8 mouse cellular contexts compared by ENCODE assay signal in the genomic region with DNA sequence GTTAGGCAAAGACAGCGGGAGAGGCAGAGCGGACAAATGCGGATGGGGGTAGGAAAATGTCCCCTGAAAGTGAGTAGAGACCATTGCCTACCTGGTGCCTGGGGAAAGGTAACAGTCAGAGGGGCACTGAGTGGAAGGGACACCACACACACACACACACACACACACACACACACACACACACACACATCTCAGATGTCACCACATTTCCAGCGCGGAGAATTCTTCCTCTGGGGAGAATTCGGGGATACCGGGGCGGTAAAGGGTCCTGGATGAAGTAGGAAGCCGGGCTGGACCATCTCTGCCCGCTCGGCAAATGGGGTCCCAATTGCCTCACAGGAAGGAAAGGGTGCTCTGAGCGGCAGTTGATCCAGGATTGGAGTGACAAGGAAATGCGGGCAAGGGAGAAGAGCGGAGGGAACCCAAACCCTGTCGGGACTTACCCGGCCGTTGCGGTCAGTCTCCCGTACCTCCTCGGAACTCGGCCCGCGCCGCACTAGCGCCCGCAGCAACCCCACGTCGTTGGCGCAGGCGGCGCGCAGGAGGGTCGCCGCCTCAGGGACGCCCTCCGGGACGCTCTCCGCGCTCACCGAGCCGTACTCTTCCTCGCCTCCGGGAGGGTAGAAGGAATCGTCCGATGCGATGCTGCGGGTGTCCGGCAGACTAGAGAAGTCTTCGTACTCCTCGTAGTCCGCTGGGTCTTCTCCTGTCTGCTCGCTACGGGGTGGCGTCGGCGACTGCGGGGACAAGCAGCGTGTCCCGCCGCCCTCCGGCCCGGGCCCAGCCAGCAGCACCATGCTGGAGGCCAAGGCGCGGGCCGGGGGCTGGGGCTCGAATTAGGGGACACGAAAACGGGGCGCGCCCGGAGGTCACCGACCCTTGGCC. TPM values are rescaled to one million over a fixed set of nuclear protein-coding genes. Genes with fewer than 3 reads are reported as not detected.
A peak's percentile ranks its signal among the peaks of the same experiment; 100 is the strongest.
DNase-seq lines count a peak whose midpoint lies in the region; ATAC-seq and TF ChIP-seq lines count a peak whose summit lies in the region.

No protein-coding gene starts in this region.

- H3K4me2 ChIP-seq in hindbrain, embryonic 11.5 days (replicated peaks; ENCODE audit: low read depth, low read length), result peak overlapping the region; percentile 95
- H3K4me2 ChIP-seq in lung, embryonic 15.5 days, result peak overlapping the region; percentile 99

- no peaks in the 10 kb centered on the region for H3K36me3 ChIP-seq in embryonic facial prominence, embryonic 10.5 days (replicated peaks)
- no peaks in the 10 kb centered on the region for H3K36me3 ChIP-seq in hindbrain, embryonic 11.5 days (ENCODE audit: control insufficient read depth, insufficient read depth, low read length)
- H3K36me3 ChIP-seq in lung, embryonic 15.5 days, result no peaks in the 10 kb centered on the region
- no peaks in the 10 kb centered on the region for H3K36me3 ChIP-seq in splenic B cell, adult 2 months (ENCODE audit: control insufficient read depth, insufficient read depth, low read length, poor library complexity, severe bottlenecking)

- ATAC-seq in hindbrain, embryonic 11.5 days (ENCODE audit: low FRiP score), result peak; percentile 70; the same call in 1 of the 2 replicates
- ATAC-seq in lung, embryonic 15.5 days (ENCODE audit: borderline replicate concordance, extremely low read depth, low FRiP score, low TSS enrichment), result peak; percentile 36; the same call in 1 of the 2 replicates

- peak overlapping the region; percentile 91 for H3K4me3 ChIP-seq in lung, adult 2 months (replicated peaks; ENCODE audit: extremely low read depth, low read depth, low read length)
- peak overlapping the region; percentile 75 for H3K4me3 ChIP-seq in embryonic facial prominence, embryonic 10.5 days
- H3K4me3 ChIP-seq in hindbrain, embryonic 11.5 days (ENCODE audit: low read depth, low read length), result peak overlapping the region; percentile 54
- H3K4me3 ChIP-seq in lung, embryonic 15.5 days, result peak overlapping the region; percentile 63

- H3K9me3 ChIP-seq in embryonic facial prominence, embryonic 10.5 days, result 0 out of 2 replicates have a peak, but pooled peaks cover 3% of the 10 kb centered on the region
- H3K9me3 ChIP-seq in hindbrain, embryonic 11.5 days (ENCODE audit: control insufficient read depth, low read length), result no peaks in the 10 kb centered on the region
- no peaks in the 10 kb centered on the region for H3K9me3 ChIP-seq in lung, embryonic 15.5 days

- TF ChIP-seq POLR2A in lung, adult 2 months (IDR thresholded peaks at IDR 0.05; ENCODE audit: borderline replicate concordance, extremely low read depth, low read depth, low read length), result no peak

- DNase-seq in lung, adult 2 months, result peak; percentile 38
- DNase-seq in lung, postnatal 25 days (ENCODE audit: low spot score), result no peak
- peak; percentile 59 for DNase-seq in embryonic facial prominence, embryonic 10.5 days (ENCODE audit: low spot score)
- no peak for DNase-seq in hindbrain, embryonic 11.5 days (ENCODE audit: low spot score)
- peak; percentile 41 for DNase-seq in splenic B cell, adult 2 months (ENCODE audit: low read depth, low spot score)
- DNase-seq in ovary, adult 18-20 months (ENCODE audit: low spot score), result no peak
- no peak for DNase-seq in gastrocnemius, postnatal 4 days (ENCODE audit: low spot score in 2 of 2)

- peaks cover 9% of the 10 kb centered on the region for H3K4me1 ChIP-seq in lung, adult 2 months (ENCODE audit: control insufficient read depth, insufficient read depth, low read length)
- H3K4me1 ChIP-seq in embryonic facial prominence, embryonic 10.5 days, result peaks cover 42% of the 10 kb centered on the region
- peaks cover 12% of the 10 kb centered on the region for H3K4me1 ChIP-seq in hindbrain, embryonic 11.5 days (replicated peaks; ENCODE audit: control insufficient read depth, insufficient read depth, low read length)
- peaks cover 30% of the 10 kb centered on the region for H3K4me1 ChIP-seq in lung, embryonic 15.5 days

- H3K27me3 ChIP-seq in embryonic facial prominence, embryonic 10.5 days (replicated peaks; ENCODE audit: low read depth, poor library complexity, severe bottlenecking), result peaks cover 93% of the 10 kb centered on the region
- peaks cover 49% of the 10 kb centered on the region for H3K27me3 ChIP-seq in hindbrain, embryonic 11.5 days (ENCODE audit: control insufficient read depth, insufficient read depth, low read length)
- H3K27me3 ChIP-seq in lung, embryonic 15.5 days, result peaks cover 53% of the 10 kb centered on the region
- H3K27me3 ChIP-seq in splenic B cell, adult 2 months (ENCODE audit: control insufficient read depth, insufficient read depth, low read length, poor library complexity, severe bottlenecking), result no peaks in the 10 kb centered on the region

- H3K9ac ChIP-seq in hindbrain, embryonic 11.5 days (ENCODE audit: low read depth, low read length), result peak overlapping the region; percentile 42
- H3K9ac ChIP-seq in lung, embryonic 15.5 days, result peak overlapping the region; percentile 56

- no peak for TF ChIP-seq CTCF in lung, adult 2 months (IDR thresholded peaks at IDR 0.05; ENCODE audit: insufficient read depth, low read length)

- under 1% methylated on average over 72 of the region's 72 CpGs for WGBS in lung, adult 2 months
- under 1% methylated on average over 72 of the region's 72 CpGs for WGBS in embryonic facial prominence, embryonic 10.5 days
- under 1% methylated on average over 67 of the region's 72 CpGs for WGBS in hindbrain, embryonic 11.5 days
- WGBS in lung, embryonic 15.5 days, result under 1% methylated on average over 69 of the region's 72 CpGs

- H3K27ac ChIP-seq in embryonic facial prominence, embryonic 10.5 days (replicated peaks), result peak overlapping the region; percentile 58
- H3K27ac ChIP-seq in hindbrain, embryonic 11.5 days (ENCODE audit: low read depth, low read length), result no peak overlapping the region
- no peak overlapping the region for H3K27ac ChIP-seq in lung, embryonic 15.5 days

RNA-seq across cellular contexts. Expression of gene Ankrd33b, which starts 0.7 kb away (rescaled TPM):
- polyA plus RNA-seq in lung, adult 2 months (2012; rRNA removed), result 39.4 and 42.2 TPM in 2 replicates
- 0.29 and 0.67 TPM in 2 replicates for polyA plus RNA-seq in embryonic facial prominence, embryonic 10.5 days (2016; fragmentation: Nextera tagmentation; extraction: Ambion mirVana)
- polyA plus RNA-seq in hindbrain, embryonic 11.5 days (2014; fragmentation: Nextera tagmentation; extraction: Ambion mirVana), result 0.22 and 0.31 TPM in 2 replicates
- 4.1 and 5.3 TPM in 2 replicates for polyA plus RNA-seq in lung, embryonic 15.5 days (2015; fragmentation: Nextera tagmentation; extraction: Ambion mirVana)
- 1 to 10 TPM; 4.9 to 5.3 TPM for total RNA-seq in gastrocnemius, postnatal 4 days (2021)

Comparison
In these comparisons a context has a peak if more than half of its experiments do, and no peak if none do; other contexts are left out.
1. DNase-seq: peak in lung, adult 2 months (single experiment), embryonic facial prominence, embryonic 10.5 days (single experiment) and splenic B cell, adult 2 months (single experiment); none in lung, postnatal 25 days (single experiment), hindbrain, embryonic 11.5 days (single experiment), ovary, adult 18-20 months (single experiment) and gastrocnemius, postnatal 4 days (0 of 2).
2. Peak in every context shown above with its lines, with median percentiles within 50 percentile points of each other: H3K4me3 ChIP-seq.